Mouse (Mus musculus): Measurements from ENCODE around the gene Capza1. TPM values are rescaled to one million over a fixed set of nuclear protein-coding genes. Genes with fewer than 3 reads are reported as not detected.

The Capza1 gene
- polyA plus RNA-seq, 1 experiment: 173 TPM

DNA sequence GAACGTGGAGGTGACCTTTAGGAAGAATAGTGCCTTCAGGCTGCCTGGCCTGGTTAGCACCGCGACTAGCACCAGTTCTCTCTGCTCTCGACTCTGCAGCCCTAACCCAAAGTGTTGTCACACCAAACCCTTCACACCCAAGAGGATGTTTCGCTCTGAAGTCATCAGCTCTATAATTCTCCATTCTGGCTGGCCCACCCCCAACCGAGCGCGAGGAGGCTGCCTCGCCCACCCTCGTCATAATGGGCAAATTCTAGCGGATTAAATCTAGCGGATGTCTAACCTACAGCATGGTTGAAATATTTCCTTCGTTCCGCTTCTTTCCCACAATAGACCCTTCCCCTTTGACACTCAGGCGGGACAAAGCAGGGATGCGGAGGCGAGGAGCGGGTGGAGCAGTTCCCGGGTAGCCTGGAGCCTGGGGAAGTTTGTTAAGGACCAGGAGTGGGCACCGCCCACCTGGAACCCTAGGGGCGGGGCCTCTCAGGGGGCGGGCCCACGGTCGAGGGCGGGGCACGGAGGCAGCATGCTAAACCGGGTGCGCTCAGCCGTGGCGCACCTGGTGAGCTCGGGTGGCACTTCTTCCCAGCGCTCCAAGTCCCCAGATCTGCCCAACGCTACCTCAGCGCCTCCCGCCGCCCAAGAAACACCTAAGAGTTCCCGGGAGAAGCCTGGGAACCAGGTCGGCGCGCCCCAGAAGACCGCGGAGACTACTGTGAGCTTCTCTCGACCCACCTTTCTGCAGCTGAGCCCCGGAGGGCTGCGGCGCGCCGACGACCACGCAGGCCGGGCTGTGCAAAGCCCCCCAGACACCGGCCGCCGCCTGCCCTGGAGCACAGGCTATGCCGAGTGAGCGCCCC lies 83.5 kb downstream of the Capza1 start, which contains the start of gene Ppm1j:
TSS of gene Ppm1j (plus strand) at position 496 of the 860 bp plus-strand sequence.
- Histone ChIP-seq H3K27ac (ENCODE audit: insufficient read depth, low read depth, low read length) (no peak within 1 kb of the TSS), H3K4me3 (ENCODE audit: insufficient read depth, low read length) (peak within 1 kb of the TSS; percentile 58), H3K4me1 (ENCODE audit: control insufficient read depth, insufficient read depth, low read length) (peaks cover 2% of the 10 kb centered on the region; the same call in 1 of the 2 replicates)
- TF ChIP-seq POLR2A (IDR thresholded peaks at IDR 0.05; ENCODE audit: borderline replicate concordance, low read depth, low read length) (no peak), CTCF (IDR thresholded peaks at IDR 0.05; ENCODE audit: low read depth, low read length) (no peak)

GRCm38 (mm10) chr3:104779949-104780348 lies 84.4 kb downstream of the Capza1 start:
- no peak overlapping the region for H3K27ac ChIP-seq (ENCODE audit: insufficient read depth, low read depth, low read length)
- peaks cover 2% of the 10 kb centered on the region; the same call in 1 of the 2 replicates for H3K4me1 ChIP-seq (ENCODE audit: control insufficient read depth, insufficient read depth, low read length)
- peak; percentile 99 for TF ChIP-seq CTCF (IDR thresholded peaks at IDR 0.05; ENCODE audit: low read depth, low read length)
- TF ChIP-seq POLR2A (IDR thresholded peaks at IDR 0.05; ENCODE audit: borderline replicate concordance, low read depth, low read length): no peak
- no peak overlapping the region for H3K4me3 ChIP-seq (ENCODE audit: insufficient read depth, low read length)

- H3K4me3 ChIP-seq (ENCODE audit: insufficient read depth, low read length): no peak overlapping the region; the same call in 1 of the 2 replicates
- H3K4me1 ChIP-seq (ENCODE audit: control insufficient read depth, insufficient read depth, low read length): peaks cover 2% of the 10 kb centered on the region; the same call in 1 of the 2 replicates
- no peak overlapping the region for H3K27ac ChIP-seq (ENCODE audit: insufficient read depth, low read depth, low read length)
- TF ChIP-seq POLR2A (IDR thresholded peaks at IDR 0.05; ENCODE audit: borderline replicate concordance, low read depth, low read length) (no peak), CTCF (IDR thresholded peaks at IDR 0.05; ENCODE audit: low read depth, low read length) (peak; percentile 17; the same call in 1 of the 2 replicates)
These were observed 87.0 kb downstream of the Capza1 start for GRCm38 (mm10) chr3:104777342-104777741.

DNA sequence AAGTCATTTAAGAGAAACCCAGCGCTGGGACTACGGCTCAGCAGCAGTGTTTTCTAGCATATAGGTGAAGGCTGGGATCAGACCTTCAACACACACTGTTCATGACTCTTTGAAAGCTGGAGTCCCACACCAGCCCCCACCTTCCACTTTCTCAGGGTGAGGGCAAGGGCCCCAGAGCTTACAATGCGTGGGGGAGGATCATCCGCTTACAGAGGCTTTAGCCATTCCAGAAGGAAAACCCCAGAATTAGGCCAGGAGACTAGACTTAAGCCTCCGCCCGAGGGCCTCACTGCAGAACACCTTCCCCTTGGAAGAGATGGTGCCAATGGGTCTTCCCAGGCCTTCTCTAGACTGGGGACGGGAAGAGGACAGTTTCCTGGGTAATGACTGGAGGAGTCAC lies 91.0 kb downstream of the Capza1 start:
- Histone ChIP-seq H3K4me3 (ENCODE audit: insufficient read depth, low read length) (no peak overlapping the region), H3K27ac (ENCODE audit: insufficient read depth, low read depth, low read length) (no peak overlapping the region), H3K4me1 (ENCODE audit: control insufficient read depth, insufficient read depth, low read length) (no peaks in the 10 kb centered on the region)
- TF ChIP-seq POLR2A (IDR thresholded peaks at IDR 0.05; ENCODE audit: borderline replicate concordance, low read depth, low read length) (no peak), CTCF (IDR thresholded peaks at IDR 0.05; ENCODE audit: low read depth, low read length) (no peak)

Other genes with a start within 250 kb of the Capza1 start
- gene Slc16a1, start 225.8 kb downstream of the Capza1 start, polyA plus RNA-seq (2012; ENCODE audit: insufficient read depth, insufficient read length, missing spikeins): 2.9 and 3.5 TPM in 2 replicates
- 0.47 and 1.3 TPM in 2 replicates for gene Ppm1j, start 83.4 kb downstream of the Capza1 start, polyA plus RNA-seq (2012; ENCODE audit: insufficient read depth, insufficient read length, missing spikeins)
- 0.21 TPM in 1 of 2 replicates, not detected in the other for gene Fam19a3, start 82.7 kb downstream of the Capza1 start, polyA plus RNA-seq (2012; ENCODE audit: insufficient read depth, insufficient read length, missing spikeins)
- gene Rhoc, start 76.1 kb downstream of the Capza1 start, polyA plus RNA-seq (2012; ENCODE audit: insufficient read depth, insufficient read length, missing spikeins): 32.9 and 38.4 TPM in 2 replicates
- 23.4 and 25.1 TPM in 2 replicates for gene Mov10, start 45.9 kb downstream of the Capza1 start, polyA plus RNA-seq (2012; ENCODE audit: insufficient read depth, insufficient read length, missing spikeins)
- gene St7l, start 500 bp downstream of the Capza1 start, polyA plus RNA-seq (2012; ENCODE audit: insufficient read depth, insufficient read length, missing spikeins): 17.2 and 22.9 TPM in 2 replicates
- not detected in 2 replicates for gene Wnt2b, start 97.4 kb upstream of the Capza1 start, polyA plus RNA-seq (2012; ENCODE audit: insufficient read depth, insufficient read length, missing spikeins)
- 94.8 and 127 TPM in 2 replicates for gene Cttnbp2nl, start 188.6 kb upstream of the Capza1 start, polyA plus RNA-seq (2012; ENCODE audit: insufficient read depth, insufficient read length, missing spikeins)
- not detected in 2 replicates for gene 4930564D02Rik, start 202.3 kb upstream of the Capza1 start, polyA plus RNA-seq (2012; ENCODE audit: insufficient read depth, insufficient read length, missing spikeins)